Mouse (Mus musculus): Measurements from ENCODE around the gene Tmem209. TPM values are rescaled to one million over a fixed set of nuclear protein-coding genes. Genes with fewer than 3 reads are reported as not detected.

Tmem209 gene
- polyA plus RNA-seq, 1 experiment from 2014 or later = 30.3 TPM

- 69% methylated on average over 11 of the region's 11 CpGs for WGBS
- Histone ChIP-seq H3K4me1 (ENCODE audit: control insufficient read depth, insufficient read depth, low read length) (no peaks in the 10 kb centered on the region; the same call in 1 of the 2 replicates), H3K4me2 (ENCODE audit: low read length) (no peak overlapping the region), H3K9me3 (replicated peaks; ENCODE audit: control insufficient read depth, low read length, poor library complexity, severe bottlenecking) (no peaks in the 10 kb centered on the region), H3K27ac (ENCODE audit: low read length) (no peak overlapping the region), H3K27me3 (ENCODE audit: control insufficient read depth, insufficient read depth, low read depth, low read length) (no peaks in the 10 kb centered on the region), H3K36me3 (ENCODE audit: control insufficient read depth, insufficient read depth, low read length) (no peaks in the 10 kb centered on the region), H3K9ac (ENCODE audit: low read depth, low read length) (no peak overlapping the region), H3K4me3 (ENCODE audit: low read depth, low read length) (no peak overlapping the region)
- ATAC-seq = no peak
Measured at GRCm38 (mm10) chr6:30520400-30520799, 10.8 kb upstream of the Tmem209 start.

GRCm38 (mm10) chr6:30514242-30514641, 4.7 kb upstream of the Tmem209 start:
- no peak for ATAC-seq
- Histone ChIP-seq H3K4me1 (ENCODE audit: control insufficient read depth, insufficient read depth, low read length) (peaks cover 7% of the 10 kb centered on the region), H3K4me3 (ENCODE audit: low read depth, low read length) (no peak overlapping the region), H3K36me3 (ENCODE audit: control insufficient read depth, insufficient read depth, low read length) (no peaks in the 10 kb centered on the region), H3K27me3 (ENCODE audit: control insufficient read depth, insufficient read depth, low read depth, low read length) (no peaks in the 10 kb centered on the region), H3K27ac (ENCODE audit: low read length) (no peak overlapping the region), H3K4me2 (ENCODE audit: low read length) (no peak overlapping the region), H3K9ac (ENCODE audit: low read depth, low read length) (no peak overlapping the region), H3K9me3 (replicated peaks; ENCODE audit: control insufficient read depth, low read length, poor library complexity, severe bottlenecking) (no peaks in the 10 kb centered on the region)
- 30% methylated on average over 9 of the region's 9 CpGs for WGBS

GRCm38 (mm10) chr6:30510291-30510690, 708 bp upstream of the Tmem209 start:
- Histone ChIP-seq H3K4me1 (ENCODE audit: control insufficient read depth, insufficient read depth, low read length) (peaks cover 9% of the 10 kb centered on the region), H3K4me2 (ENCODE audit: low read length) (peak overlapping the region; percentile 56), H3K4me3 (ENCODE audit: low read depth, low read length) (peak overlapping the region; percentile 66; the same call in 1 of the 2 replicates), H3K36me3 (ENCODE audit: control insufficient read depth, insufficient read depth, low read length) (no peaks in the 10 kb centered on the region), H3K9ac (ENCODE audit: low read depth, low read length) (peak overlapping the region; percentile 73; the same call in 1 of the 2 replicates), H3K27me3 (ENCODE audit: control insufficient read depth, insufficient read depth, low read depth, low read length) (no peaks in the 10 kb centered on the region), H3K9me3 (replicated peaks; ENCODE audit: control insufficient read depth, low read length, poor library complexity, severe bottlenecking) (no peaks in the 10 kb centered on the region), H3K27ac (ENCODE audit: low read length) (peak overlapping the region; percentile 94)
- 55% methylated on average over 5 of the region's 5 CpGs for WGBS
- 0 out of 2 replicates have a peak, but pooled peaks have one; percentile 22 for ATAC-seq

GRCm38 (mm10) chr6:30508824-30509223, 759 bp downstream of the Tmem209 start:
- ATAC-seq = no peak
- Histone ChIP-seq H3K27me3 (ENCODE audit: control insufficient read depth, insufficient read depth, low read depth, low read length) (no peaks in the 10 kb centered on the region), H3K4me3 (ENCODE audit: low read depth, low read length) (peak overlapping the region; percentile 66), H3K4me2 (ENCODE audit: low read length) (peak overlapping the region; percentile 56), H3K9ac (ENCODE audit: low read depth, low read length) (peak overlapping the region; percentile 74), H3K9me3 (replicated peaks; ENCODE audit: control insufficient read depth, low read length, poor library complexity, severe bottlenecking) (no peaks in the 10 kb centered on the region), H3K36me3 (ENCODE audit: control insufficient read depth, insufficient read depth, low read length) (no peaks in the 10 kb centered on the region), H3K4me1 (ENCODE audit: control insufficient read depth, insufficient read depth, low read length) (peaks cover 9% of the 10 kb centered on the region), H3K27ac (ENCODE audit: low read length) (peak overlapping the region; percentile 94)
- WGBS = 6% methylated on average over 2 of the region's 2 CpGs

GRCm38 (mm10) chr6:30499049-30499448, 10.5 kb downstream of the Tmem209 start:
- Histone ChIP-seq H3K4me3 (ENCODE audit: low read depth, low read length) (no peak overlapping the region), H3K36me3 (ENCODE audit: control insufficient read depth, insufficient read depth, low read length) (peaks cover 9% of the 10 kb centered on the region), H3K27ac (ENCODE audit: low read length) (no peak overlapping the region), H3K4me1 (ENCODE audit: control insufficient read depth, insufficient read depth, low read length) (no peaks in the 10 kb centered on the region), H3K4me2 (ENCODE audit: low read length) (no peak overlapping the region), H3K9me3 (replicated peaks; ENCODE audit: control insufficient read depth, low read length, poor library complexity, severe bottlenecking) (no peaks in the 10 kb centered on the region), H3K9ac (ENCODE audit: low read depth, low read length) (no peak overlapping the region), H3K27me3 (ENCODE audit: control insufficient read depth, insufficient read depth, low read depth, low read length) (no peaks in the 10 kb centered on the region)
- no peak for ATAC-seq
- WGBS = 91% methylated on average over 3 of the region's 3 CpGs

GRCm38 (mm10) chr6:30486504-30486903, 23.1 kb downstream of the Tmem209 start:
- Histone ChIP-seq H3K27me3 (ENCODE audit: control insufficient read depth, insufficient read depth, low read depth, low read length) (no peaks in the 10 kb centered on the region), H3K36me3 (ENCODE audit: control insufficient read depth, insufficient read depth, low read length) (peaks cover 25% of the 10 kb centered on the region), H3K4me3 (ENCODE audit: low read depth, low read length) (no peak overlapping the region), H3K4me2 (ENCODE audit: low read length) (no peak overlapping the region), H3K9ac (ENCODE audit: low read depth, low read length) (no peak overlapping the region), H3K9me3 (replicated peaks; ENCODE audit: control insufficient read depth, low read length, poor library complexity, severe bottlenecking) (no peaks in the 10 kb centered on the region), H3K27ac (ENCODE audit: low read length) (no peak overlapping the region), H3K4me1 (ENCODE audit: control insufficient read depth, insufficient read depth, low read length) (no peaks in the 10 kb centered on the region)
- WGBS = 87% methylated on average over 6 of the region's 6 CpGs
- no peak for ATAC-seq

GRCm38 (mm10) chr6:30482908-30483307, 26.7 kb downstream of the Tmem209 start:
- H3K27me3 ChIP-seq (ENCODE audit: control insufficient read depth, insufficient read depth, low read depth, low read length) = no peaks in the 10 kb centered on the region
- no peaks in the 10 kb centered on the region for H3K9me3 ChIP-seq (replicated peaks; ENCODE audit: control insufficient read depth, low read length, poor library complexity, severe bottlenecking)
- H3K27ac ChIP-seq (ENCODE audit: low read length) = no peak overlapping the region
- no peaks in the 10 kb centered on the region for H3K4me1 ChIP-seq (ENCODE audit: control insufficient read depth, insufficient read depth, low read length)
- H3K4me2 ChIP-seq (ENCODE audit: low read length) = no peak overlapping the region
- H3K36me3 ChIP-seq (ENCODE audit: control insufficient read depth, insufficient read depth, low read length) = peaks cover 16% of the 10 kb centered on the region
- no peak overlapping the region for H3K4me3 ChIP-seq (ENCODE audit: low read depth, low read length)
- ATAC-seq = no peak
- 89% methylated on average over 2 of the region's 2 CpGs for WGBS
- no peak overlapping the region for H3K9ac ChIP-seq (ENCODE audit: low read depth, low read length)

GRCm38 (mm10) chr6:30479418-30479817, 30.2 kb downstream of the Tmem209 start:
- 92% methylated on average over 3 of the region's 3 CpGs for WGBS
- ATAC-seq = no peak

GRCm38 (mm10) chr6:30477784-30478183, 31.8 kb downstream of the Tmem209 start:
- WGBS = 91% methylated on average over 6 of the region's 6 CpGs
- Histone ChIP-seq H3K4me1 (ENCODE audit: control insufficient read depth, insufficient read depth, low read length) (no peaks in the 10 kb centered on the region), H3K4me2 (ENCODE audit: low read length) (no peak overlapping the region), H3K4me3 (ENCODE audit: low read depth, low read length) (no peak overlapping the region), H3K9ac (ENCODE audit: low read depth, low read length) (no peak overlapping the region), H3K36me3 (ENCODE audit: control insufficient read depth, insufficient read depth, low read length) (no peaks in the 10 kb centered on the region), H3K9me3 (replicated peaks; ENCODE audit: control insufficient read depth, low read length, poor library complexity, severe bottlenecking) (no peaks in the 10 kb centered on the region), H3K27me3 (ENCODE audit: control insufficient read depth, insufficient read depth, low read depth, low read length) (no peaks in the 10 kb centered on the region), H3K27ac (ENCODE audit: low read length) (no peak overlapping the region)
- ATAC-seq = no peak

More at GRCm38 (mm10) chr6:30479418-30479817, 30.2 kb downstream of the Tmem209 start:
- H3K4me3 ChIP-seq (ENCODE audit: low read depth, low read length) = no peak overlapping the region
- H3K4me2 ChIP-seq (ENCODE audit: low read length) = no peak overlapping the region
- no peaks in the 10 kb centered on the region for H3K4me1 ChIP-seq (ENCODE audit: control insufficient read depth, insufficient read depth, low read length)
- no peak overlapping the region for H3K27ac ChIP-seq (ENCODE audit: low read length)
- peaks cover 5% of the 10 kb centered on the region; the same call in 1 of the 2 replicates for H3K36me3 ChIP-seq (ENCODE audit: control insufficient read depth, insufficient read depth, low read length)
- H3K9ac ChIP-seq (ENCODE audit: low read depth, low read length) = no peak overlapping the region
- no peaks in the 10 kb centered on the region for H3K27me3 ChIP-seq (ENCODE audit: control insufficient read depth, insufficient read depth, low read depth, low read length)
- no peaks in the 10 kb centered on the region for H3K9me3 ChIP-seq (replicated peaks; ENCODE audit: control insufficient read depth, low read length, poor library complexity, severe bottlenecking)
